Mouse (Mus musculus) layer of hippocampus, adult 18-20 months (tissue): Measurements from ENCODE around the gene Dnmt1. TPM values are rescaled to one million over a fixed set of nuclear protein-coding genes. Genes with fewer than 3 reads are reported as not detected.
A peak's percentile ranks its signal among the peaks of the same experiment; 100 is the strongest.

Experiments
- DNase-seq, 2 experiments: peaks; one replicate each; pipeline ENCODE4 v3.0.0; 2022; ENCODE audit warnings: low spot score in 2 of 2
- total RNA-seq, 2 experiments: library from RNA; stranded (reverse); gene quantifications; 2 replicates each; pipeline ENCODE4 v1.2.3; 2021

Gene Dnmt1
- total RNA-seq, 2 experiments from 2014 or later: 32.1 to 34.7 TPM

- DNase-seq: no peak
These were observed 72.5 kb downstream of the Dnmt1 start for GRCm38 (mm10) chr9:20887191-20887590.

- no peak for DNase-seq
These were observed 73.1 kb downstream of the Dnmt1 start for GRCm38 (mm10) chr9:20886563-20886962.

- no peak for DNase-seq
These were observed 80.4 kb downstream of the Dnmt1 start, which contains the start of gene Angptl6 for GRCm38 (mm10) chr9:20879097-20879792. TSS of gene Angptl6 (minus strand) at chr9:20879727.

- DNase-seq: no peak
These were observed 81.0 kb downstream of the Dnmt1 start for GRCm38 (mm10) chr9:20878710-20879065.

- peak; percentile 99 to 100 for DNase-seq
These were observed 81.5 kb downstream of the Dnmt1 start for GRCm38 (mm10) chr9:20878041-20878709.

- DNase-seq: no peak
These were observed 82.3 kb downstream of the Dnmt1 start for GRCm38 (mm10) chr9:20877118-20878040.

- DNase-seq: no peak
These were observed 83.2 kb downstream of the Dnmt1 start for GRCm38 (mm10) chr9:20876318-20877117.

- no peak for DNase-seq
These were observed 84.5 kb downstream of the Dnmt1 start for GRCm38 (mm10) chr9:20875021-20875790.

- DNase-seq: no peak
These were observed 86.2 kb downstream of the Dnmt1 start for GRCm38 (mm10) chr9:20873521-20873920.

GRCm38 (mm10) chr9:20872991-20873390 lies 86.7 kb downstream of the Dnmt1 start:
- DNase-seq: no peak

GRCm38 (mm10) chr9:20870211-20871173 lies 89.2 kb downstream of the Dnmt1 start:
- no peak for DNase-seq

- no peak for DNase-seq
These were observed 90.4 kb downstream of the Dnmt1 start for GRCm38 (mm10) chr9:20869246-20869645.

GRCm38 (mm10) chr9:20868448-20869001 lies 91.2 kb downstream of the Dnmt1 start, which contains the start of gene A230050P20Rik:
TSS of gene A230050P20Rik (plus strand) at chr9:20868642.
- DNase-seq: peak; percentile 80 to 83

GRCm38 (mm10) chr9:20866879-20867278 lies 92.8 kb downstream of the Dnmt1 start:
- DNase-seq: no peak

GRCm38 (mm10) chr9:20862225-20862624 lies 97.5 kb downstream of the Dnmt1 start:
- DNase-seq: no peak

GRCm38 (mm10) chr9:20861821-20862220 lies 97.9 kb downstream of the Dnmt1 start:
- no peak for DNase-seq

GRCm38 (mm10) chr9:20859926-20860325 lies 99.8 kb downstream of the Dnmt1 start:
- DNase-seq: no peak
